Mouse (Mus musculus) T-helper 2 cell (primary cell): Measurements from ENCODE around the gene Dennd1a.

Experiments used
- in situ Hi-C: fragments of 300-600 bp; cut with MboI, MseI; formaldehyde crosslinking; loops from one replicate; pipeline ENCODE4 v1.15.1; 2025; ENCODE audit warnings: high pct_unique_total_duplicates

Dennd1a gene

GRCm38 (mm10) chr2:37818761-37819525, 468.2 kb downstream of the Dennd1a start:
- in situ Hi-C loops, result no loop called here

DNA sequence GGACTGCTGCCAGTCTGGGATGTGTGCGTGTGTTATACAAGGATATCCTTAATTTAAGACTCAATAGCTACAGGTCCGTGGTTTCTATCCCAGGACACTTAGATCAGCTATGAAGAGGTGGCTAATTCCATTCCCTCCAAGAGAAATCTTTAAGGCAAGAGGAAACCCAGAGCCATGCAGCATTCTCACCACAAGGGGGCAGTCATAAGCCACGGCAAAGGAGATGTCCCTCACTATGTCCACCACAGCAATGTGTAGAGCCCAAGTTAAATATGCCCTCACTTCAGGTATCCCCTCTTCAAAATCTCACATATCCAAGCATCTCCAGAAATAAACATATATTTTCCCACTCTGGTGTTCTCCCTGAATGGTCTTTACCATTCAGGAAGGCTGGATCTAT, 471.5 kb downstream of the Dennd1a start:
- in situ Hi-C loops, result no loop called here

DNA sequence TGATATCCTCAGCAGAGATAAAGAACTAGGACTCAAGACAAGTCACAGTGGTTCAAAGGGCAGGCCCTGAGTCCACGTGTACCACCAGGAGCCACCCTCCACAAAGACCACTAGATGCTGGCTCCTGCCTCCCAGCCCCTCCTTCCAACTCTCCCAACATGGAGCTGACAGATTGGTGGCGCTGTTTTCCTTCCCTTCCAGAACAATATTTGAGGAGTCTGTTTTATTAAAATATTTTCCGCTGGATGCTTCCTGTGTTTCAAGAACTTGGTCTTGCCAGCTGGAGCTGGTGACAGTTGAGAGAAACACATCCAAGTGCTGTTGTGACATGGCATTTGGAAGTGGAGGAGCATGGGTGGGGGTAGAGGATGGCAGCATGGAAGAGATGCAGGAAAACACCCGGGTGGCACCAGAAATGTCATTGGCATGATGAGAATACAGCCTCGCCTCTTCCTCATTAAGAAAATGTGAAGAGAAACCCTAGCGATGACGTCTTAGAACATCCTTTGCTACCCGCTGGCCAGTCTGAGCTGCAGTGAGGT, 472.3 kb downstream of the Dennd1a start:
- in situ Hi-C loops, result no loop called here

DNA sequence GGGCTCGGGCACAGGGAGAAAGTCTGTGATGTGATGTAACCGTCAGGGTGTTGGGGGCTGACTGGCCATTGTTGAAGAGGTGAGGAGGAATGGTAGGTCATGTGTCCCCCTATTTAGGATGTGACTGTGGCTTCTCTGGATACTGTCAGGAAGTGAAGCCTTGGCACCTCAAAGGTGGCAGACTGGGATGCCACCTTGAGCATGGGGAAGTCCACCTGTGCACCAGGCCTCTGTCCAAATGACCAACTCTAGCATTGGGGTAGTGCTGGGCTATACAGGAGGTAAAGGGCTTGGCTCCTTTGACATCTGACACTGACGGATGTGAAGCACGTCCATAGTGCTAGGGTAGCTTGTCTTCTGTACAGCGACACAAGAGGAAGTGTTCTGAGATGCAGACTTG, 474.8 kb downstream of the Dennd1a start:
- in situ Hi-C loops, result no loop called here

DNA sequence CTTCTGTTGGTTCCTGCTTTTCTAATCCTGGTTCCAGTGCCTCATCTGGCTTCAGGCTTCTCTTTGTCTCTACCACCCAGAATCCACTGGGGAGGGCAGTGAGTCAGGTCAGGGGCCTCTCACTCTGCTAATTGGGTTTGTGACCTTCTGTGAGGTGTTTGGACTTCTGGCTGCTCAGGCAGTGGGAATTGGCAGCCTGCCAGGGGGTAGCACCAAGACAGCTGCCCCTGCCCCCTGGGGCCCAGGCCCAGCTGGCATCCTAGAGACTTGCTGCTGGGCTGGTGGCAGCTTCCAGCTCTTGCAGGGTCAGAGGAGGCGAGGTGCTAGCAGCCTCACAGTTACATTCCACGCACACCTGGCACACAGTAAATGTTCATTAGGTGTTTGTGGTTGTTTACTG, 475.5 kb downstream of the Dennd1a start:
- in situ Hi-C loops, result no loop called here

- in situ Hi-C loops, result no loop called here
Measured at GRCm38 (mm10) chr2:37802610-37803212, 484.5 kb downstream of the Dennd1a start.

DNA sequence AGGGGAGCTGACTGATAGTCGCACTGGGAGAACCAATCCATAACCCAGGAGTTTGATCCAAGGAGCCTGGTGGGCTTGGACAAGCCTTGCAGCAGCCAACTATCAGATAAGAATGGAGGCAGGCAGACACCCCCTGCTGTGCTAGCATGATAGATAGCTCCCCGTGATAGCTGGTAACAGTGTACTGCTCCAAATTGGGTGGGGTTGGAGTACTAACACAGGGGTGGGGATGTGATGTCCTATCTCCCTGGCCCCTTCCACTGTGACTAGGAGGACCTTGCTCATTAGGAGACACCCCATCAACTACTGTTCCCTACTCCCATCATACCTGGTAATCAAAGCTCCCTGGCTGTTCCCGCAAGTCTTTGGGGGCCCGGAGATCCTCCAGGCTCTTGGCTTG, 485.5 kb downstream of the Dennd1a start:
- in situ Hi-C loops, result no loop called here

- in situ Hi-C loops, result no loop called here
Measured at GRCm38 (mm10) chr2:37799137-37799536, 488.1 kb downstream of the Dennd1a start.

- in situ Hi-C loops, result no loop called here
Measured at GRCm38 (mm10) chr2:37797046-37797445, 490.1 kb downstream of the Dennd1a start.

GRCm38 (mm10) chr2:37796021-37796420, 491.2 kb downstream of the Dennd1a start:
- in situ Hi-C loops, result no loop called here

- in situ Hi-C loops, result no loop called here
Measured at GRCm38 (mm10) chr2:37791340-37791739, 495.9 kb downstream of the Dennd1a start.

GRCm38 (mm10) chr2:37790738-37791137, 496.5 kb downstream of the Dennd1a start:
- in situ Hi-C loops, result no loop called here

- in situ Hi-C loops, result no loop called here
Measured at GRCm38 (mm10) chr2:37789995-37790394, 497.2 kb downstream of the Dennd1a start.

DNA sequence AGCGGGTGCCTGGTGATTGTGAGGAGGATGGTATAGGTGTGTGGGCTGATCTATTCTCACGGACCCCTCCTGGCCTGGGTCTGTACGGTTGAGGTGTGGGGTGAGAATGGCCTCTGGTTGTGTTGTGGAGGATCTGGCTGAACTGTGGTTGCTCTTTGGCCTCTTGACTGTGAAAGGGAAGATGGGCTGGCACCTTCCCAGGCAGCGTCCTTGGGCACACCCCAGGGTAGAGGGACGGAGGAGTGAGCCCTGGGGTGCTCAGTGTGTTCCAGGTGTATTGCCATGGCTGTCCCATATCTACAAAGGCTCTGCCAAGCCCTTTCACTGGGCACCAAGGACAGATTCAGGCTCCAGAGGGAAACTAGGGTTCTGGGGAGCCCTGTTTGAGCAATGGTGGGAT, 498.2 kb downstream of the Dennd1a start:
- in situ Hi-C loops, result no loop called here

DNA sequence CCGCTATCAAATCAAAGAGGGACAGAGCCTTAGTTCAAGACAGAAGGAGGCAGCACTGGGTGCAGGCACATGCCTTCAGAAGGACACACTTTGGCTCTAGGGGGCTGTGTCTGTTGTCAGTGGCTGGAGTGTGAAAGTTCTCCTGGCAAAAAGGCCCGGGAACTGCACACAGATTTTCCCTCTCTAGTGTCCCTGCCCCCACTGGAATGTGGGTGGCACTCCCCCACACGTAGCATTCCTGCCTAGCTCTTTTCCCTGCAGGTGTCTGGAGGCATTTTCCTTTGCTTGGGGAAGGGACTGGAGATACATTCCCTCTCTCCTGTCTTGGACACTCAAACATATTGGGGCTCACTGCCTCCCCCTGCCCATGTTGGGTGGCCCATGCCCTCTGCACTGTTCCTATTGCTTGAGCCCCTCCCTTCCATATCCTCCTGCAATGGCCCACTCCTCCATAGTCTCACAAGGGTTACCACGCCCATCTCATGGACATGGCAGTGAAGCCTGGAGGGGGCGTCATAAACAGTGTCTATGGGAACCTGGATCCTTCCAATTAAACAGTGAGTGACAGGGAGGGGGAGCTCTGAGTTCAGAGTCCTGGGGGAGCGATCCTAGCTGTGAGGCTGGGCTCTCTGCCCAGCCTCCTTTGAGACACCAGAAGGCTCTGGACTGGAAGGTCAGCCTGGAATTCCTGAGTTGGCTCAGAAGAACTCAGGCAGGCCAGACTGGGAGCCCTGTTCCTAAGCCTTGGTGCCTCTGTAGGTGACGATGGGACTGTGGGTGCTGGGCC, 498.8 kb downstream of the Dennd1a start:
- in situ Hi-C loops, result no loop called here

- in situ Hi-C loops, result no loop called here
Measured at GRCm38 (mm10) chr2:37786461-37786860, 500.7 kb downstream of the Dennd1a start.

GRCm38 (mm10) chr2:37784473-37784872, 502.7 kb downstream of the Dennd1a start:
- in situ Hi-C loops, result no loop called here

DNA sequence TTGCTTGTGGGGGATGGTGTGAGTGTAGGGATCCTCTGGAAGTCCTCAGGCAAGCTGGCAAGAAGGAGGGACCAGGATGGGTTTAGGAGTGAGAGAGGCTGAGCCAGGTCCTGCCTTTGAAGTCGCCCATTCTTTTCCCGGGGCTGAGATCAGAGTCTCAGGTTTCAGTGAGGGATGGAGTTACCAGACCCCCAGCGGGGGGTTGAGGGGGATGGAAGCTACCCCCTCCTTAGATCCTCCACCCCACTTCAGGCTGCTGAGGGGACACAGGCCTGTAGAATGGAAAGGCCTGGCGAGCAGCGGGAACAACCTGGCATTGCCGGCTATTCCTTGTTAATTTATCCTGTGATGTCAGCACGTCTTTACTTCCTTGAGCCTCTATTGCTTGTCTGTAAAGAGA, 505.2 kb downstream of the Dennd1a start:
- in situ Hi-C loops, result no loop called here

GRCm38 (mm10) chr2:37781421-37781820, 505.8 kb downstream of the Dennd1a start:
- in situ Hi-C loops, result no loop called here

- in situ Hi-C loops, result no loop called here
Measured at GRCm38 (mm10) chr2:37780270-37780929, 506.8 kb downstream of the Dennd1a start.

- in situ Hi-C loops, result no loop called here
Measured at GRCm38 (mm10) chr2:37777958-37778720, 509.1 kb downstream of the Dennd1a start.
